Mouse (Mus musculus) gastrocnemius, postnatal 25 days (tissue): ENCODE results near the gene Zdhhc3. TPM values are rescaled to one million over a fixed set of nuclear protein-coding genes. Genes with fewer than 3 reads are reported as not detected.

Experiments used
- DNase-seq: peaks from one replicate; pipeline ENCODE4 v3.0.0; 2022
- total RNA-seq, 2 experiments: library from RNA; stranded (reverse); gene quantifications; 1 replicate in 1 of 2; 2 replicates in 1 of 2; pipeline ENCODE4 v1.2.3; 2021

The Zdhhc3 gene
- total RNA-seq, 2 experiments from 2014 or later: 48.5 to 49.5 TPM

DNA sequence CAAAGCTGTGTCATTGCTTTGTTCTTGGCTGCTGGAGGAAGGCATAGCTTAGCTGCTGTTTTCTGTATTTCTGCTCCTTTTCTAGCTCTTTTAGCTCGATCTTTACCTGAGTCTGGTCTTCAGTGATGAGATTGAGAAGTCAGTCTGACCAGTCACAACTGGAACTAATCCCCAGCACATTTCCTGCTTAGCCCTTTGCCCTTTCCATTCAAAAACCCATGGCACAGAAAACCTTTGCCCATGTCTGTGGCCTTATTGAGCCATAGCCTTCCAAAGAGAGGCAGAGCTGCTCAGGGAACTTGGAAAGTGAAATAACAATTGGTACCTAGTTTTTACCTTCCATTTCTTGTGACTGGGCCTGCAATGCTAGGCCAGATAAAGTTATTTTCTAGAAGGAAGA is 2.6 kb upstream of the Zdhhc3 start:
- DNase-seq: no peak

DNA sequence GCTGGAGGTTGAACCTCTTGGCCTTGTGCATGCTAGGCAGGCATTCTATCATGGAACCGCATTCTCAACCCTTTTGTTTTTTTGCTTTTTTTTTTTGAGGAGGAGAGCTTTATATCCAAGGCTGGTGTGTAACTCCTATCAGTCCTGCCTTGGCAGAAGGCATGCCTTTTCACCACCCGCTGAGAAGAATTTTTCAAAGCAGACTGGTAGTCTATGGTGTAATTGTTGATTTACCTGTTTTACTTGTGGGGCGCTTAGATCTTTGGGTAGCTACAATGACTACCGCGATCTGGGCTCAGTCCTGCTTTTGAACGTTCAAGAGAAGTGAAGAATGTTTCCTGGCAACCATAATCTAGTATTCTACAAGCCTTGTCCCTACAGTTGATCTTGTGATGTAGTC is 926 bp upstream of the Zdhhc3 start:
- DNase-seq: no peak

GRCm38 (mm10) chr9:123111751-123112221 is 1.2 kb downstream of the Zdhhc3 start:
- no peak for DNase-seq

- no peak for DNase-seq
These were observed 3.8 kb downstream of the Zdhhc3 start for GRCm38 (mm10) chr9:123109188-123109587.

- no peak for DNase-seq
These were observed 5.8 kb downstream of the Zdhhc3 start for GRCm38 (mm10) chr9:123107186-123107585.

GRCm38 (mm10) chr9:123104362-123104761 is 8.6 kb downstream of the Zdhhc3 start:
- no peak for DNase-seq

DNA sequence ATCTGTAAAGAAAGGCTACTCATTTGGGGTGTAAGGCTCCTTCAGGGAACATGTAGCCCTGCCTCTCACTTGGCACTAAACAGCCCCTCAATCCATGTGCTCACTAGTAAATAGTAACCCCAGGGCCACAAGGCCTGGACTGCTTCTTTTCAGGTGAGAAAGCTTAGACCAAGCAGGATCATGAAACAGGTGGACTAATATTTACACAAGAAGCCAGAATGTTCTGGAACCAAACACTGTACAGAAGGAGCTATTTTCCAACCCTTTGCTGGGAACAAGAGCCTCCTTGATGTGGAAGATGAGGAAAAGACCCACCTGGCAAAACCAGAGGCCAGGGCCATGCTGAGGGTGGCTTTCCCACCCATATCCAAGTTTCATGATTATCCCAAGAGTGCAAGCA is 9.6 kb downstream of the Zdhhc3 start:
- no peak for DNase-seq

DNA sequence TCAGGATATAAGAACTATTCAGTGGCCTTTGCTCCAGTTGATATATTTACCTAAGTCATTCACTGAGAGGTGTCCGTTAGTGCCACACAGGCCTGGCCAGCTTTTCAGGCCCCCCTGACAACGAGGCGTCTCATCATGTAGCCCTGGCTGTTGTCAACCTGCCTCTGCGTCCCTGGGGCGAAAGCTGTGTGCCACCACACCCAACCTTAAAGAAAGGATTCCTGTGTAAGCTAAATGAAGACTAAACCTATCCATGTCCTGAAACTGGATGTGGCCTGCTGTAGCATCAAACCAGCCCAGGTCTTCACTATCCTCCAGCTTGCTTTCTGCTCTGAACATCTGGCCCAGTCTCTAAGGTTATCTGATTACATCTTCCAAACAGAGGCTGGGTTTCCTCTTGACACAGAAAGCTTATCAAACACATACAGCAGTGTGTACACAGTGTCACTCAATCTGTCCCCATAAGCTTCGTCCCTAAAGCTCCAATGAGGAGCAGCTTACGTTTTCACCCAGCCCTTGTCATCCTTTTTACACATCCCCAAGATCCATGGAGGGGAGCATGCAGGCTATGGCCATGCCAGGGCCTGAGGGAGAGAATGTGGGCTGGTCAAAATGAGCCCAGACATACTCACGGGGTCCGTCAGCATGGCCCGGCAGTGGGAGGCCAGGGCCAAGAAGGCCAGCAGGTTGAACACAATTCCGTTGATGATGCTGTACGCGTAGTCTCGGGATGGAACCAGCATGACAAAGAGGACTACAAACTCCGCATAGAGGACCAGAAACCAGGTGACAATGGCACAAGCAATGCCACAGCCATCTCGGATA is 13.2 kb downstream of the Zdhhc3 start:
- no peak for DNase-seq

DNA sequence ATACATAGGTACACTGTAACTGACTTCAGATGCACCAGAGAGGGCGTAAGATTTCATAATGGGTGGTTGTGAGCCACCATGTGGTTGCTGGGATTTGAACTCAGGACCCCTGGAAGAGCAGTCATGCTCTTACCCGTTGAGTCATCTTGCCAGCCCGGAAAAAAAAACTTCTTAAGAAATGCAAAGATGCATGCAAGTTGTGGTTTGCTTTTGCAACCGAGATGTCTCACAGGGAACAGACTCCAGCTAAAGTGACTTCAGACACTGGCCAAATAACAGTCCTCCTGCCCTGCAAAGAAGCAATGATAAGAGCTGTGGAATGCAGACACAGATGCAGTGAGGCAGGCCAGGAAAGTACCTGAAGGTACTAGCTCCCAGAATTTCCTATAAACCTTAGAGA is 22.2 kb downstream of the Zdhhc3 start:
- DNase-seq: no peak

DNA sequence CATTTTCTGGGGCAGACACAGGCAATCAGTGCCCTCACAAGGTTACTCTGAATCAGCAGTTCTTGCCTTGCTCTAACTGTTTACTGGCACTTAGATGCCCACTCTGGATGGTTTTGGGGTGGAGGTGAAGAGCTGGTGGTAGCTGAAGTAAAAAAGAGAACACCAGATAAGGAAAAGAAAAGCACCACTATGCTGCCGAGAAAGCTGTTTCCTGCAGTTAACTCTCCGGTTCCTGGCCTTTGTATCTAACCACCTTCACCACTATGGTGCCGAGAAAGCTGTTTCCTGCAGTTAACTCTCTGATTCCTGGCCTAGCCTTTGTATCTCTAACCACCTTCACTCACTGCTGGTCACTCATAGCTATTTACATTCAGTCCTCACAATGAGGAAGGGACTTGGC is 25.4 kb downstream of the Zdhhc3 start:
- DNase-seq: no peak

GRCm38 (mm10) chr9:123085373-123085772 is 27.6 kb downstream of the Zdhhc3 start:
- DNase-seq: no peak

GRCm38 (mm10) chr9:123080796-123081195 is 32.2 kb downstream of the Zdhhc3 start:
- DNase-seq: no peak

- DNase-seq: no peak
These were observed 32.6 kb downstream of the Zdhhc3 start for GRCm38 (mm10) chr9:123080355-123080754.

DNA sequence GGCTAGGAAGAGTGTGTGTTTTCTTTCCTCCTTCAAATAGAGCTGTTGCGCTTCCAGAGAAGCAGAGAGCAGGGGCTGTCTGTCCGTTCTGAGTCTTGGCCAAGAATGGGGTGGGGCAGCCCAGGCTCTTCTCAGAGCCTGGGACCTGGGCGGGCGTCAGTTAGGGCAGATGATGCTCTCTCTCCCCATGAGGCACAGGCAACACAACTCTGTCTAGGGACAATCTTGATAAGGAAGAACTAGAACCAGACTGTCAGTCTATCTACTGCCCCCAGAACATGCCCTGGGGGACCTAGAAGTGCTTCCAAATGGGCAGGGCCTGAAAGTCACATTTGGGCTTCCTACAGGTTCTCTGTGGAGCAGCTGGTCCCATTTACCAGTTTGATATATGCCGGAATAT is 33.9 kb downstream of the Zdhhc3 start:
- no peak for DNase-seq

DNA sequence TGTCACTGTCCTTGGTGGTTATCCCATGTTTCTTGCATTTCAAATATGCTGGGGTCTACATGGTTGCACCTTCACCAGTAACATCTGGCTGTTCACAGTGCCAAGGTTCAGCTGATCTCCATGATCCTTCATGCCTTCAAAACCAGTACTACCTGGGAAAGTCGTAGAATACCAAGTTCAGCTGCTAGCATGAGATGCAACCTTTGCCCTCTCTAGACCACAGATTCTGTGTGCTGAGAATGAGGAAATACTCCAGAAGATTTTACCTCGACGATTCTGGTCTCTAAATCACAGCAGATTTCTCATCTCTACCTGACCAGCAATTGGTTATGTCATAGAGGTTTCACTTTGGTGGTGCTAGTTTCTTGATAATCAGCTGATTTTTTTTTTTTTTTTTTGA is 52.8 kb downstream of the Zdhhc3 start:
- DNase-seq: no peak

DNA sequence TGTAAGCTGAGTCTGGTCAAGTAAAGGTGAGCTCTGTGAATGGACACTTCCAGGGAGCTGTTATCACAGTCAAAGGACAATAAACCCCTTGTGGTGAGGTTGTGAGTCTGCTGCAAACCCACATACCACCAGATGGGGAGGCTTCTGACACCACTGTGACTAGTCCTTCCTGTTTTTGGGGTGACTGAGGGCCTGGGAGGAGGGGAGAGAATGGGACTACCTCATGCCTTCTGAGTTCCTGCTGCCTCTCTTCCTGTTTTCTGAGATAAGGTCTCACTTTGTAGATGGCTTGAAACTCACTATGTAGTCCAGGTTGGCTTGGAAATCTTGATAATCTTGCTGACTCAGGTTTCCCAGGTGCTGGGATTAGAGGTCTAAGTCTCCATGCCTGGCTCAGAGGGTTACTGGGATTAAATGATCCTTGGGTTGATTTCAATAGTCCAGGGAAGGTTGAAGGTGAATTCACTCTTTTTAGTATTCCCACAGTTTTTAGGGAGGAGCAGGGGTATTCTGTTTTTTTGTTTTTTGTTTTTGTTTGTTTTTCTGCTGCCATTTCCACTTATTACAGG is 54.2 kb downstream of the Zdhhc3 start:
- no peak for DNase-seq

DNA sequence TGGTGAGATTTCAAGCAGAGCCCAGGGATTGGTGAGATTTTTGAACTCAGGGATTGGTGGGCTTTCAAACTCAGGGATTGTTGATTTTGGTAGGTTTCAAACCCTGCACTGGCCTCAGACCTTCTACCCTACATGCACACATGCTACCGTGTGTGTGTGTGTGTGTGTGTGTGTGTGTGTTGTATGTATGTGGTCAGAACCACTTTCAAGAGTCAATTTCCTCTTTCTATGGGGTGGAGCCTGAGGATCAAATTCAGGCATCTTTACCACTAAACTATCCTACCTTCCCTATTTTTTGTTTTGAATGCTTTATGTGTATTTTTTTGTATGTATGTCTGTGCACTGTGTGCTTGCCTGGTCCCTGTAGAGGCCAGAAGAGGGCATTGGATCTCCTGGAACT is 65.3 kb downstream of the Zdhhc3 start:
- DNase-seq: no peak

DNA sequence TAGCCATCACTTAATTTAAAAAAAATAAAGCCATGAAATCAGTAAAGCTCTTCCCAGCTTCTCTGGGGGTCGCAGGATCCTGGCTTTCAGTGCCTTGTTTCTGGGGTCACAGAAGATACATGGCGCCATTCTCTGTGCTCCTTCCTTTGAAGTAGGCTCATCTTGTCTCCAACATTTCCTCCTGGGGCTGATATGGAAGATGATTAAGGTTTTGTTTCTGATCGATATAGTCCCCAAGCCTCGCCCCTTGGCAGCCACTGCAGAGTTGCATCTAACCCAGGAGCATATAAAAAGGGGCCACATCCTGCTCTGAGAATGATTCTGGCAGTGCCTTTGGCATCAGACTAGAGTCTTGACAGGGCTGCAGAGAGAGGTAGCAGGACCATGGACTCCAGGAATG is 78.6 kb downstream of the Zdhhc3 start, which contains the start of gene Tgm4:
Gene Tgm4, plus strand, starts transcription at position 301 of the 400 bp plus-strand sequence.
- no peak for DNase-seq

- DNase-seq: no peak
These were observed 81.3 kb downstream of the Zdhhc3 start for GRCm38 (mm10) chr9:123031496-123032246.

- no peak for DNase-seq
These were observed 88.8 kb downstream of the Zdhhc3 start for GRCm38 (mm10) chr9:123024201-123024600.

DNA sequence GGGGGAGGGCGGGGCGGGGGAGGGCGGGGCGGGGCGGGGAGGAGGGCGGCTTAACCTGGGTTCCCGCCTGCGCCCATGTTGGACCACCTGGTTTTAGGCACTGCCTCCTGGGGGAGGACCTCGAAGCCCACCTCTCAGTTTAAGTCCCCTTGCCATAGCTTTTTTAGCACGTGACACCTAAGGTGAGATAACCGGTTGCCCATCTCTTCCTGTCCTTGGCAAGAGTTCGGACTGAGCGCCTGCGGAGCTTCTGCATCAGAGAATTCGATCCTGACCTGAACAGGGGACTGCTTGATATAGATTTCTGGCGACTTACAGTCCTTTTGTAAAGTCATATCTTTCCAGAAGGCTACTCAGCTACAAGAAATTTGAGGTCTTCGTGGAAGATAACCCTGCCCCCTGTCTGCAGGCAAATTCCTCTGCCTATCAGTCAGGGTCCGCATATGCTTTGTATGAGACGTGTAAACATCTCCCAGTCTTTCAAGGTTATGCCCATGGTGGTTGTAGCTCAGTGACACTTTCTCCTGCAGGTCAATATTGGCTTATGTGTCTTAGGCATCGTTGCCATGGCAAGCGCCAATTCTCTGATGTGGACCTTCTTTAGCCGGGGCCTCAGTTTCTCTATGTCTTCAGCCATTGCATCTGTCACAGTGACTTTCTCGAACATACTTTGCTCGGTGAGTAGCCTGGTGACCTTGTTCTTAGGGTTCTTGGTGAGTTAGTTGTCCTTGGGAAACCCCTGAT is 91.2 kb downstream of the Zdhhc3 start:
- DNase-seq: no peak

DNA sequence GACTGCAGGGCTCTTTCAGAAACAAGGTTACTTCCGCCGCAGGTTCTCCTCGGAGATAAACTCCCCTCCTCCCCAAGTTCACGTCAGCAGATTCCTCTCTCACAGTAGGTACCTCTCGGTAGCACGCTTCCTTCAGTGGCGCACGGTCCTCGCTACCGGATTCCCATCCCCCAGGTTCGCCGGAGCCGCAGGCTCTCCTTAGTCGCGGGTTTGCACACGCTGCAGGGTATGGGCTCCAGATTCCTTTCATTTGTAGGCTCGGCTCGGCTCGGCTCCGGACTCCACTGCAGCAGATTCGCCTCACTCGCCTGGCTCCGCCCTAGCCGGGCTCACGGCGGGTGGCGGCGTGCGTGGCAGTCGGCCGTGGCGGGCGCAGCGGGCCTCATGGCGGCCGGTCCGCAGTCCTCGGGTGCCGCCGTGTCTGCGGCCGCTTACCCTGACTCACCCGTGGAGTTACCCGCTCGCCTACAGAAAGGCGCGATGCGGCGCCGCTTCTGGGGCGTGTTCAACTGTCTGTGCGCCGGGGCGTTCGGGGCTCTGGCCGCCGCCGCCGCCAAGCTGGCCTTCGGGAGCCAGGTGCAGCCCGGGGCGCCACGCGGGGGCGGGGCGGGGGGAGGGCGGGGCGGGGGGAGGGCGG is 91.9 kb downstream of the Zdhhc3 start, which contains the start of gene Tmem42:
Gene Tmem42, plus strand, starts transcription at position 332 of the 637 bp plus-strand sequence.
- DNase-seq: peak; percentile 88
